ENCODE assay signal across 10 mouse cellular contexts in genomic region chr16:26065060-26065459, GRCm38 (mm10). TPM values are rescaled to one million over a fixed set of nuclear protein-coding genes. Genes with fewer than 3 reads are reported as not detected.
DNase-seq lines count a peak whose midpoint lies in the region; ATAC-seq and TF ChIP-seq lines count a peak whose summit lies in the region.
"Had no signal": no experiment of that assay in that cellular context is flagged by ENCODE, and none has a peak within 500 bp of the region (broad histone marks: within the 10 kb centered on the region; RNA-seq: fewer than 3 reads in every experiment).

No protein-coding gene starts in this region.

- no peaks in the 10 kb centered on the region for H3K9me3 ChIP-seq in kidney, embryonic 16.5 days (ENCODE audit: low read length)
- H3K9me3 ChIP-seq in stomach, postnatal 0 days (ENCODE audit: control insufficient read depth, low read length) = no peaks in the 10 kb centered on the region
- H3K9me3 ChIP-seq: stomach, embryonic 15.5 days had no signal

- WGBS in lung, adult 2 months = 24% methylated on average over 6 of the region's 6 CpGs
- WGBS in heart, adult 2 months = 14% methylated on average over 6 of the region's 6 CpGs
- whole genome bisulfite sequencing in kidney, embryonic 16.5 days = 46% methylated on average over 6 of the region's 6 CpGs
- WGBS in stomach, postnatal 0 days = 49% methylated on average over 6 of the region's 6 CpGs

- no peak overlapping the region; the same call in 1 of the 2 replicates for H3K27ac ChIP-seq in heart, adult 2 months
- no peak overlapping the region for H3K27ac ChIP-seq in kidney, embryonic 16.5 days (ENCODE audit: low read length)
- H3K27ac ChIP-seq in stomach, postnatal 0 days (replicated peaks) = no peak overlapping the region
- H3K27ac ChIP-seq: stomach, embryonic 15.5 days had no signal

- H3K36me3 ChIP-seq in heart, adult 2 months (ENCODE audit: control insufficient read depth, insufficient read depth, low read length) = no peaks in the 10 kb centered on the region
- H3K36me3 ChIP-seq in kidney, embryonic 16.5 days (ENCODE audit: insufficient read depth, low read length) = no peaks in the 10 kb centered on the region
- no peaks in the 10 kb centered on the region for H3K36me3 ChIP-seq in stomach, postnatal 0 days (ENCODE audit: control insufficient read depth, insufficient read depth, low read length)
- H3K36me3 ChIP-seq: stomach, embryonic 15.5 days had no signal

- no peak for TF ChIP-seq EP300 in heart, adult 2 months (IDR thresholded peaks at IDR 0.05; ENCODE audit: insufficient read depth, low read depth, low read length)
- TF ChIP-seq EP300 in stomach, postnatal 0 days (optimal IDR thresholded peaks at IDR 0.05) = no peak

- H3K4me1 ChIP-seq in lung, adult 2 months (ENCODE audit: control insufficient read depth, insufficient read depth, low read length) = no peaks in the 10 kb centered on the region; the same call in 1 of the 2 replicates
- peaks cover 5% of the 10 kb centered on the region for H3K4me1 ChIP-seq in heart, adult 2 months (ENCODE audit: control insufficient read depth, insufficient read depth, low read length)
- no peaks in the 10 kb centered on the region for H3K4me1 ChIP-seq in kidney, embryonic 16.5 days (ENCODE audit: insufficient read depth, low read length)
- no peaks in the 10 kb centered on the region for H3K4me1 ChIP-seq in stomach, postnatal 0 days (replicated peaks; ENCODE audit: control insufficient read depth, insufficient read depth)
- H3K4me1 ChIP-seq: stomach, embryonic 15.5 days had no signal

- H3K4me2 ChIP-seq in kidney, embryonic 16.5 days (replicated peaks; ENCODE audit: low read depth, low read length) = no peak overlapping the region
- no peak overlapping the region for H3K4me2 ChIP-seq in stomach, postnatal 0 days (replicated peaks; ENCODE audit: low read depth)
- H3K4me2 ChIP-seq: stomach, embryonic 15.5 days had no signal

- no peak overlapping the region for H3K9ac ChIP-seq in heart, adult 2 months (ENCODE audit: low read depth, low read length)
- H3K9ac ChIP-seq in kidney, embryonic 16.5 days (replicated peaks; ENCODE audit: low read length) = no peak overlapping the region
- H3K9ac ChIP-seq in stomach, postnatal 0 days (ENCODE audit: low read length) = no peak overlapping the region
- H3K9ac ChIP-seq: stomach, embryonic 15.5 days had no signal

- TF ChIP-seq CTCF in lung, adult 2 months (IDR thresholded peaks at IDR 0.05; ENCODE audit: insufficient read depth, low read length) = no peak
- TF ChIP-seq CTCF in heart, adult 2 months (IDR thresholded peaks at IDR 0.05) = no peak
- TF ChIP-seq CTCF in stomach, postnatal 0 days (IDR thresholded peaks at IDR 0.05; ENCODE audit: low read depth) = no peak

- no peaks in the 10 kb centered on the region for H3K27me3 ChIP-seq in heart, adult 2 months (ENCODE audit: control insufficient read depth, insufficient read depth, low read length)
- H3K27me3 ChIP-seq in kidney, embryonic 16.5 days (ENCODE audit: insufficient read depth, low read length) = no peaks in the 10 kb centered on the region
- H3K27me3 ChIP-seq in stomach, postnatal 0 days (ENCODE audit: control insufficient read depth, insufficient read depth, low read length) = no peaks in the 10 kb centered on the region
- H3K27me3 ChIP-seq: stomach, embryonic 15.5 days had no signal

- DNase-seq in lung, adult 18-20 months = peak; percentile 10 to 11
- no peak for DNase-seq in lung, adult 2 months
- peak; percentile 43 to 66 for DNase-seq in heart, adult 2 months
- DNase-seq in stomach, postnatal 0 days (ENCODE audit: low spot score) = no peak
- no peak for DNase-seq in thymus, postnatal 0 days (ENCODE audit: low spot score)
- no peak for DNase-seq in cerebellum, postnatal 10 days
- DNase-seq: cerebellum, adult 9-11 months had no signal

- H3K79me2 ChIP-seq in heart, adult 2 months (replicated peaks; ENCODE audit: control insufficient read depth, insufficient read depth, low read length) = no peaks in the 10 kb centered on the region

- H3K4me3 ChIP-seq in lung, adult 2 months (replicated peaks; ENCODE audit: extremely low read depth, low read depth, low read length) = no peak overlapping the region
- no peak overlapping the region for H3K4me3 ChIP-seq in heart, adult 2 months
- H3K4me3 ChIP-seq in kidney, embryonic 16.5 days (ENCODE audit: low read length) = no peak overlapping the region
- no peak overlapping the region for H3K4me3 ChIP-seq in stomach, postnatal 0 days (ENCODE audit: low read depth, low read length)
- H3K4me3 ChIP-seq: stomach, embryonic 15.5 days had no signal

- no peak for TF ChIP-seq POLR2A in lung, adult 2 months (IDR thresholded peaks at IDR 0.05; ENCODE audit: borderline replicate concordance, extremely low read depth, low read depth, low read length)
- TF ChIP-seq POLR2A in heart, adult 2 months (IDR thresholded peaks at IDR 0.05; ENCODE audit: insufficient read depth, low read depth, low read length) = no peak

- intact Hi-C loops in heart, adult 2 months (cut with DNase I) = loop anchor here (5.0 kb wide), 1 partner anchor 37 kb away; no protein-coding TSS in a partner anchor

- peak; percentile 54; the same call in 1 of the 2 replicates for ATAC-seq in kidney, embryonic 16.5 days (ENCODE audit: low FRiP score, low TSS enrichment)
- peak; percentile 24; the same call in 1 of the 2 replicates for ATAC-seq in stomach, postnatal 0 days (ENCODE audit: low FRiP score, low TSS enrichment)

RNA-seq across cellular contexts. Expression of gene P3h2, which starts 40.5 kb away (rescaled TPM):
- polyA plus RNA-seq in lung, adult 2 months (2012; rRNA removed) = 4.5 and 6.0 TPM in 2 replicates
- total RNA-seq in heart, adult 2 months (2021) = 1 to 10 TPM; 4.2 to 4.3 TPM
- 1.2 and 1.6 TPM in 2 replicates for polyA plus RNA-seq in heart, adult 2 months (2012; rRNA removed)
- polyA plus RNA-seq in kidney, embryonic 16.5 days (2015; fragmentation: Nextera tagmentation; extraction: Ambion mirVana) = 6.3 and 7.0 TPM in 2 replicates
- 2.3 and 3.8 TPM in 2 replicates for polyA plus RNA-seq in stomach, postnatal 0 days (2015; fragmentation: Nextera tagmentation; extraction: Ambion mirVana)
- 0.65 and 0.81 TPM in 2 replicates for polyA plus RNA-seq in thymus, postnatal 0 days (2015; fragmentation: Nextera tagmentation; extraction: Ambion mirVana)
- total RNA-seq: neutrophil, adult 5-6 weeks had no signal

Comparison
In these comparisons a context has a peak if more than half of its experiments do, and no peak if none do; other contexts are left out.
1. DNase-seq: peak in lung, adult 18-20 months (2 of 2) and heart, adult 2 months (2 of 2); none in lung, adult 2 months (single experiment), stomach, postnatal 0 days (single experiment), thymus, postnatal 0 days (single experiment) and cerebellum, postnatal 10 days (0 of 2).